Mouse (Mus musculus) liver, adult (tissue): ENCODE results near the gene Tsr1.
A peak's percentile ranks its signal among the peaks of the same experiment; 100 is the strongest.

Experiments
- GATA4 ChIP-seq: IDR thresholded peaks from 2 replicates; pipeline ENCODE4 v1.6.1; 2014; ENCODE audit warnings: mild to moderate bottlenecking, low read length; ENCODE audit not compliant: insufficient replicate concordance

The Tsr1 gene

GRCm38 (mm10) chr11:74926388-74927005 is 28.6 kb downstream of the Tsr1 start:
- 0 out of 2 replicates have a peak, but pooled peaks have one; percentile 37 for TF ChIP-seq GATA4

- TF ChIP-seq GATA4, result no peak
Observed at GRCm38 (mm10) chr11:74927236-74927725, 29.4 kb downstream of the Tsr1 start.

- no peak for TF ChIP-seq GATA4
Observed at GRCm38 (mm10) chr11:74929111-74929510, 31.2 kb downstream of the Tsr1 start.

GRCm38 (mm10) chr11:74930391-74930790 is 32.5 kb downstream of the Tsr1 start:
- no peak for TF ChIP-seq GATA4

GRCm38 (mm10) chr11:74946348-74946747 is 48.5 kb downstream of the Tsr1 start:
- no peak for TF ChIP-seq GATA4

GRCm38 (mm10) chr11:74954901-74955300 is 57.0 kb downstream of the Tsr1 start:
- no peak for TF ChIP-seq GATA4

GRCm38 (mm10) chr11:74956006-74956405 is 58.1 kb downstream of the Tsr1 start:
- TF ChIP-seq GATA4, result no peak

- TF ChIP-seq GATA4, result no peak
Observed at GRCm38 (mm10) chr11:74957600-74957999, 59.7 kb downstream of the Tsr1 start.
